Mouse (Mus musculus): Measurements from ENCODE around the gene Taok3. TPM values are rescaled to one million over a fixed set of nuclear protein-coding genes. Genes with fewer than 3 reads are reported as not detected.

Taok3 gene
- polyA plus RNA-seq, 1 experiment from 2014 or later, result 13.3 TPM

GRCm38 (mm10) chr5:117108292-117108691 is 11.6 kb upstream of the Taok3 start:
- H3K9ac ChIP-seq, result no peak overlapping the region
- H3K27ac ChIP-seq (ENCODE audit: poor library complexity, severe bottlenecking), result no peak overlapping the region
- no peaks in the 10 kb centered on the region; the same call in 1 of the 2 replicates for H3K4me1 ChIP-seq (replicated peaks)
- H3K4me3 ChIP-seq, result no peak overlapping the region
- H3K36me3 ChIP-seq, result peaks cover 96% of the 10 kb centered on the region
- H3K27me3 ChIP-seq (replicated peaks), result no peaks in the 10 kb centered on the region
- no peak for ATAC-seq (ENCODE audit: insufficient number of reproducible peaks, low FRiP score)
- 93% methylated on average over 13 of the region's 13 CpGs for WGBS
- no peaks in the 10 kb centered on the region for H3K9me3 ChIP-seq (replicated peaks)
- no peak overlapping the region for H3K4me2 ChIP-seq

DNA sequence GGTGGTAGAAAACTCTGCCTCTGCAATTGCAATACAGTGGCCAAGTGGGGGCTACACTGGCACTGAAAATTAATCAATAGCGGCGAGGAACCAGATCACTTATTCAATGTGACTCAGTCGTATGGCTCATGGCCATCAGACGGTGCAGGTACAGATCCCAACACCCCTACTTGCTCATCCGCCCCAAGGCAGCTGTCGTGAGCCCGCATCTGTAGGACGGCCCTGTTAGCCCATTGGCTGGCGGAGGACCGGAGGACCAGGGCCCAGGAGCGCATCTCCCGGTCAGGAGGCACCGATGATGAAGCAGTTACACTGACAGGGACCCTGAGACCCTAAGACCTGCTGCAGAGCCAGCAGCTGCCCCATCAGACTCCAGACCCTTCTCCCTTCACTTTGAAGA is 11.2 kb upstream of the Taok3 start:
- no peak overlapping the region for H3K4me2 ChIP-seq
- no peak overlapping the region for H3K27ac ChIP-seq (ENCODE audit: poor library complexity, severe bottlenecking)
- H3K36me3 ChIP-seq, result peaks cover 96% of the 10 kb centered on the region
- 94% methylated on average over 13 of the region's 13 CpGs for WGBS
- no peak overlapping the region for H3K9ac ChIP-seq
- no peaks in the 10 kb centered on the region for H3K27me3 ChIP-seq (replicated peaks)
- no peaks in the 10 kb centered on the region for H3K9me3 ChIP-seq (replicated peaks)
- ATAC-seq (ENCODE audit: insufficient number of reproducible peaks, low FRiP score), result no peak
- H3K4me3 ChIP-seq, result no peak overlapping the region
- H3K4me1 ChIP-seq (replicated peaks), result no peaks in the 10 kb centered on the region; the same call in 1 of the 2 replicates

GRCm38 (mm10) chr5:117109522-117109921 is 10.4 kb upstream of the Taok3 start:
- no peaks in the 10 kb centered on the region for H3K9me3 ChIP-seq (replicated peaks)
- H3K9ac ChIP-seq, result no peak overlapping the region
- H3K4me1 ChIP-seq (replicated peaks), result peaks cover 6% of the 10 kb centered on the region; the same call in 1 of the 2 replicates
- no peak overlapping the region for H3K27ac ChIP-seq (ENCODE audit: poor library complexity, severe bottlenecking)
- 82% methylated on average over 8 of the region's 8 CpGs for WGBS
- peaks cover 89% of the 10 kb centered on the region for H3K36me3 ChIP-seq
- no peak for ATAC-seq (ENCODE audit: insufficient number of reproducible peaks, low FRiP score)
- no peak overlapping the region for H3K4me2 ChIP-seq
- H3K4me3 ChIP-seq, result no peak overlapping the region
- H3K27me3 ChIP-seq (replicated peaks), result no peaks in the 10 kb centered on the region

GRCm38 (mm10) chr5:117111064-117111773 is 8.7 kb upstream of the Taok3 start:
- no peak overlapping the region for H3K27ac ChIP-seq (ENCODE audit: poor library complexity, severe bottlenecking)
- peaks cover 72% of the 10 kb centered on the region for H3K36me3 ChIP-seq
- H3K27me3 ChIP-seq (replicated peaks), result no peaks in the 10 kb centered on the region
- no peaks in the 10 kb centered on the region for H3K9me3 ChIP-seq (replicated peaks)
- no peak overlapping the region for H3K9ac ChIP-seq
- no peak overlapping the region for H3K4me3 ChIP-seq
- 86% methylated on average over 16 of the region's 16 CpGs for WGBS
- H3K4me2 ChIP-seq, result no peak overlapping the region
- no peak for ATAC-seq (ENCODE audit: insufficient number of reproducible peaks, low FRiP score)
- H3K4me1 ChIP-seq (replicated peaks), result 0 out of 2 replicates have a peak, but pooled peaks cover 6% of the 10 kb centered on the region

GRCm38 (mm10) chr5:117111774-117112112 is 8.2 kb upstream of the Taok3 start:
- WGBS, result 94% methylated on average over 7 of the region's 7 CpGs

DNA sequence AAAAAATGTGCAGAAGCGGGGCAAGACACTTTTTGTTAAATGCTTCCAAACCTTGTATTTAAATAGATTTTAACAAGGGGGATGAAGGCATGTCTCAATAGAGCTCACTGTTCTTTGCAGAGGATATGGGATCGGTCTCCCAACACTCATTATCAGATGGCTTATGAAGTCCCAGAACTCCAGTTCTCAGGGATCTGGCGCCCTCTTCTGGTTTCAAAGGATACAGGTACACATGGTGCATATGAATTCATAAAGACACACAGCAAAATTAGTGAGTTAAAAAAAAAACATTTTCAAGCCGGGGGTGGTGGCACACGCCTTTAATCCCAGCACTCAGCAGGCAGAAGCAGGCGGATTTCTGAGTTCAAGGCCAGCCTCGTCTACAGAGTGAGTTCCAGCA is 6.6 kb upstream of the Taok3 start:
- Histone ChIP-seq H3K4me3 (no peak overlapping the region), H3K4me2 (no peak overlapping the region), H3K27me3 (replicated peaks) (no peaks in the 10 kb centered on the region), H3K36me3 (peaks cover 51% of the 10 kb centered on the region), H3K9ac (no peak overlapping the region), H3K27ac (ENCODE audit: poor library complexity, severe bottlenecking) (no peak overlapping the region), H3K4me1 (replicated peaks) (0 out of 2 replicates have a peak, but pooled peaks cover 6% of the 10 kb centered on the region), H3K9me3 (replicated peaks) (no peaks in the 10 kb centered on the region)
- whole genome bisulfite sequencing, result 92% methylated on average over 7 of the region's 7 CpGs
- no peak for ATAC-seq (ENCODE audit: insufficient number of reproducible peaks, low FRiP score)

More at GRCm38 (mm10) chr5:117111774-117112112, 8.2 kb upstream of the Taok3 start:
- Histone ChIP-seq H3K36me3 (peaks cover 67% of the 10 kb centered on the region), H3K4me2 (no peak overlapping the region), H3K4me1 (replicated peaks) (0 out of 2 replicates have a peak, but pooled peaks cover 6% of the 10 kb centered on the region), H3K27ac (ENCODE audit: poor library complexity, severe bottlenecking) (no peak overlapping the region), H3K9me3 (replicated peaks) (no peaks in the 10 kb centered on the region), H3K9ac (no peak overlapping the region), H3K27me3 (replicated peaks) (no peaks in the 10 kb centered on the region), H3K4me3 (no peak overlapping the region)
- ATAC-seq (ENCODE audit: insufficient number of reproducible peaks, low FRiP score), result no peak

DNA sequence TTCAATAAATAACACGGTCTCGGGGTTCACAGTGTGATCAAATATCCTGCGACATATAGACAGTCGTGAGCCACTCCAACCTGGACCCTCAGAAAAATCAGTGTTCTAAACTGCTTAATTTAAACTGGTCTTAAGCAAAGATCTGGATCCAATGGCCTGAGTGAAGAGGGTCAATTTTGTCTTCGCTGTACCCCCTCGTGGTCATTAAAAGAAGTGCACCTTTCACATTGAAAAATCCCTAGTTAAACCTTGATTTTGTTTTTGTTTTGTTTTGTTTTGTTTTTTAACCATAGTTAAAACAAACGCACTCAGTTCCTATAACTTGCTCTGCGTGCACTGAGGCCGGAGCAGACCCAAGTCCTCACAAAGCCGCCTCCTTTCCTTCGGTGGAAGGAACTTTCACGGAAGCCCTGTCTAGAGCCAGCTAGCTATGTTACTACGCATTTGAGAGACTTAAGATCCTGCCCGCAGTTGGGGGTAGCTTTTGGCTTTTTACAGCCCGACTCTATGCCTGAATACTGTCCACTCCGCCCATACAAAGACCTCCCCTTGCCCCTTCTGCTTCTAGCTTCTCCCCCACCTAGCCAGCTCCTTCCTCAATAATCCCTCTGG is 5.2 kb upstream of the Taok3 start:
- no peak for ATAC-seq (ENCODE audit: insufficient number of reproducible peaks, low FRiP score)

DNA sequence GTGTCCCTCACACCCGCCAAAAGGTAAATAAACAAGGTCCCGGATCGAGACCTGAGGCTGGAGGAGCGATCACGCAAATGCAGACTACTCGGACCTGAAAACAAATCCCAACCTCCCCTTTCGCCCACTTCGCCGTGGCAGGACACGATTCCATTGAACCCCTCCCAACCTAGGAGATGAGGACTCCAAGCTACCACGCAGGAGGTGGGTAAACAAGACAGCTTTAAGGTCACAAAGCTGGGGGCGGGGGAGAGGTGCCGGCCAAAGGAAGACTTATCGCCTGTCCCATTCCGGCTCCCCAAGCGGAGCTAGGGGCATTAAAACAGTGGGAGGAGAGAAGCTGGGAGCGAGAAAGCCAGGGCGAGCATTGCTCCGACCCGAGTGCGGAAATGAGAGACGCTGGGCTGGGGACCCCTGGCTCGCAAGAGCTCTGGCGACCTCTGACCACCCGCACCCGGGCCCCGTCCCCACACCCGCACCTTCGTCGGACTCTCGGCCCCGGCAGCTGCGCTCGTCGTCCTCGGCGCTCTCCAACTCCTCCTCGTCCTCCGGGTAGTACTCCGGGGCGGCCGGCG is 4.6 kb upstream of the Taok3 start:
- peak overlapping the region; percentile 75 for H3K27ac ChIP-seq (ENCODE audit: poor library complexity, severe bottlenecking)
- peaks cover 34% of the 10 kb centered on the region for H3K36me3 ChIP-seq

More for the DNA sequence above, 5.2 kb upstream of the Taok3 start:
- Histone ChIP-seq H3K4me2 (peak overlapping the region; percentile 99), H3K27me3 (replicated peaks) (no peaks in the 10 kb centered on the region), H3K9ac (peak overlapping the region; percentile 90), H3K4me3 (peak overlapping the region; percentile 86), H3K4me1 (replicated peaks) (0 out of 2 replicates have a peak, but pooled peaks cover 9% of the 10 kb centered on the region), H3K9me3 (replicated peaks) (no peaks in the 10 kb centered on the region), H3K27ac (ENCODE audit: poor library complexity, severe bottlenecking) (peak overlapping the region; percentile 75), H3K36me3 (peaks cover 38% of the 10 kb centered on the region)
- WGBS, result 4% methylated on average over 16 of the region's 16 CpGs

GRCm38 (mm10) chr5:117115836-117116366 is 4.0 kb upstream of the Taok3 start, which contains the start of gene Suds3:
Gene Suds3 (minus strand): TSS chr5:117116113.
- Histone ChIP-seq H3K4me2 (peak within 1 kb of the TSS; percentile 99), H3K27ac (ENCODE audit: poor library complexity, severe bottlenecking) (peak within 1 kb of the TSS; percentile 75), H3K9me3 (replicated peaks) (no peaks in the 10 kb centered on the region), H3K36me3 (peaks cover 28% of the 10 kb centered on the region), H3K4me3 (peak within 1 kb of the TSS; percentile 86), H3K27me3 (replicated peaks) (no peaks in the 10 kb centered on the region), H3K9ac (peak within 1 kb of the TSS; percentile 90), H3K4me1 (replicated peaks) (peaks cover 13% of the 10 kb centered on the region)
- ATAC-seq (ENCODE audit: insufficient number of reproducible peaks, low FRiP score), result peak; percentile 83
- WGBS, result under 1% methylated on average over 59 of the region's 59 CpGs

More for the DNA sequence above, 4.6 kb upstream of the Taok3 start:
- H3K4me1 ChIP-seq (replicated peaks), result 0 out of 2 replicates have a peak, but pooled peaks cover 9% of the 10 kb centered on the region
- no peaks in the 10 kb centered on the region for H3K27me3 ChIP-seq (replicated peaks)
- H3K4me3 ChIP-seq, result peak overlapping the region; percentile 86
- peak overlapping the region; percentile 99 for H3K4me2 ChIP-seq
- peak; percentile 5; the same call in 1 of the 2 replicates for ATAC-seq (ENCODE audit: insufficient number of reproducible peaks, low FRiP score)
- no peaks in the 10 kb centered on the region for H3K9me3 ChIP-seq (replicated peaks)
- WGBS, result under 1% methylated on average over 43 of the region's 43 CpGs
- H3K9ac ChIP-seq, result peak overlapping the region; percentile 90

GRCm38 (mm10) chr5:117116660-117117059 is 3.3 kb upstream of the Taok3 start:
- Histone ChIP-seq H3K9me3 (replicated peaks) (no peaks in the 10 kb centered on the region), H3K9ac (no peak overlapping the region), H3K4me1 (replicated peaks) (peaks cover 20% of the 10 kb centered on the region), H3K36me3 (peaks cover 21% of the 10 kb centered on the region), H3K27me3 (replicated peaks) (0 out of 2 replicates have a peak, but pooled peaks cover 2% of the 10 kb centered on the region), H3K4me3 (no peak overlapping the region), H3K27ac (ENCODE audit: poor library complexity, severe bottlenecking) (no peak overlapping the region), H3K4me2 (no peak overlapping the region)
- WGBS, result 67% methylated on average over 2 of the region's 2 CpGs
- no peak for ATAC-seq (ENCODE audit: insufficient number of reproducible peaks, low FRiP score)

DNA sequence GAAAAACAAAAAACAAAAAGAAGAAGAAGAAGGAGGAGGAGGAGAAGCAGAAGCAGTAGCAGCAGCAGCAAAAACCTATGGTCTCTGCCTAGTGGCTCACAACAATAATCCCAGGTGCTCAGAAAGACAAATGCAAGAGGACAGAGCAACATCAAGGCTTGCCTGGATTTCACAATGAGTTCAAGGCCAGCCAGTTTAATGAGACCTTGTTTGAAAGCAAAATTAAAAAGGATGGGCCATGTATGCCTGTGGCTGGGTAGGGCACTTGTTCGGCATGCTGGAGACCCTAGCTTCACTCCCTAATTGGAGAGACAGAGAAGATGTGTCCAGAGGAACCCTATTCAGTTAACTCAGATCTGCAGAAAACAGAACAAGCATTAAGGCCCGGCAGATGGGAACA is 2.7 kb upstream of the Taok3 start:
- whole genome bisulfite sequencing, result 84% methylated on average over 2 of the region's 2 CpGs
- H3K4me1 ChIP-seq (replicated peaks), result peaks cover 22% of the 10 kb centered on the region
- no peaks in the 10 kb centered on the region for H3K9me3 ChIP-seq (replicated peaks)
- no peak overlapping the region for H3K27ac ChIP-seq (ENCODE audit: poor library complexity, severe bottlenecking)
- H3K4me2 ChIP-seq, result no peak overlapping the region
- no peak overlapping the region for H3K4me3 ChIP-seq
- 0 out of 2 replicates have a peak, but pooled peaks cover 2% of the 10 kb centered on the region for H3K27me3 ChIP-seq (replicated peaks)
- H3K9ac ChIP-seq, result no peak overlapping the region
- peaks cover 15% of the 10 kb centered on the region for H3K36me3 ChIP-seq
- no peak for ATAC-seq (ENCODE audit: insufficient number of reproducible peaks, low FRiP score)

Data from heart, embryonic 12.5 days (tissue).